Mouse (Mus musculus): ENCODE results near the gene Runx1. TPM values are rescaled to one million over a fixed set of nuclear protein-coding genes. Genes with fewer than 3 reads are reported as not detected.

Runx1 gene
- polyA plus RNA-seq, 1 experiment from 2014 or later: 9.1 TPM

GRCm38 (mm10) chr16:92644718-92645422, 181.1 kb downstream of the Runx1 start:
- Histone ChIP-seq H3K36me3 (ENCODE audit: insufficient read depth, low read length) (no peaks in the 10 kb centered on the region), H3K4me1 (ENCODE audit: insufficient read depth, low read depth, low read length) (peaks cover 10% of the 10 kb centered on the region; the same call in 1 of the 2 replicates), H3K4me2 (replicated peaks; ENCODE audit: low read depth, low read length) (no peak overlapping the region), H3K27ac (ENCODE audit: low read length) (peak overlapping the region; percentile 86), H3K4me3 (ENCODE audit: low read depth, low read length) (no peak overlapping the region), H3K27me3 (replicated peaks; ENCODE audit: insufficient read depth, low read length) (no peaks in the 10 kb centered on the region), H3K9me3 (ENCODE audit: low read length) (no peaks in the 10 kb centered on the region), H3K9ac (replicated peaks; ENCODE audit: low read depth) (no peak overlapping the region)
- ATAC-seq (peak; percentile 71), DNase-seq (ENCODE audit: low spot score) (peak; percentile 75)
- WGBS: 33% methylated on average over 15 of the region's 15 CpGs
- TF ChIP-seq CTCF (IDR thresholded peaks at IDR 0.05) (no peak), EP300 (IDR thresholded peaks at IDR 0.05) (no peak; the same call in 1 of the 2 replicates)

DNA sequence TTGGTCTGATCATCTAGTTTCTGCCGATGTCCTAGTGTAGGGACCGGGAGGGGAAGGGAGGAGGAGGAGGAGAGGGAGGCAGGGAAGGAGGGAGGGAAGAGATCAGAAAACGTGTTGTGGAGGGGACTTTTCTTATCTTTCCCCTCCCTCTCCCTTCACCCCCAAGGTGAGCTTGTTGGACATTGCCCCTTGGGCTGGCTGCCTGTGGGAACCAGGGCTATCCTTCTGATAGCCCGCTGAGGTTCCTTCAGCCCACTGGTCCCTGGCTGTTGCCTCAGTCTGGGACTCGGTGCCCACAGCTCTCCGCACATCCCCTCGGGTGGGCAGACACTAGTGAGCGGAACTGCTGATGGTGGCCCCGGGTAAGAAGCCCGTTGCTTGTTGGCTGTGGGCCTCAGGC, 181.6 kb downstream of the Runx1 start:
- no peaks in the 10 kb centered on the region for H3K9me3 ChIP-seq (ENCODE audit: low read length)
- ATAC-seq (no peak; the same call in 1 of the 2 replicates), DNase-seq (ENCODE audit: low spot score) (no peak)
- WGBS: 45% methylated on average over 10 of the region's 10 CpGs
- no peaks in the 10 kb centered on the region for H3K27me3 ChIP-seq (replicated peaks; ENCODE audit: insufficient read depth, low read length)
- H3K27ac ChIP-seq (ENCODE audit: low read length): peak overlapping the region; percentile 86
- no peak overlapping the region for H3K4me3 ChIP-seq (ENCODE audit: low read depth, low read length)
- TF ChIP-seq CTCF (IDR thresholded peaks at IDR 0.05): no peak
- TF ChIP-seq EP300 (IDR thresholded peaks at IDR 0.05): no peak
- H3K36me3 ChIP-seq (ENCODE audit: insufficient read depth, low read length): no peaks in the 10 kb centered on the region
- peaks cover 10% of the 10 kb centered on the region; the same call in 1 of the 2 replicates for H3K4me1 ChIP-seq (ENCODE audit: insufficient read depth, low read depth, low read length)
- H3K9ac ChIP-seq (replicated peaks; ENCODE audit: low read depth): no peak overlapping the region
- H3K4me2 ChIP-seq (replicated peaks; ENCODE audit: low read depth, low read length): no peak overlapping the region

DNA sequence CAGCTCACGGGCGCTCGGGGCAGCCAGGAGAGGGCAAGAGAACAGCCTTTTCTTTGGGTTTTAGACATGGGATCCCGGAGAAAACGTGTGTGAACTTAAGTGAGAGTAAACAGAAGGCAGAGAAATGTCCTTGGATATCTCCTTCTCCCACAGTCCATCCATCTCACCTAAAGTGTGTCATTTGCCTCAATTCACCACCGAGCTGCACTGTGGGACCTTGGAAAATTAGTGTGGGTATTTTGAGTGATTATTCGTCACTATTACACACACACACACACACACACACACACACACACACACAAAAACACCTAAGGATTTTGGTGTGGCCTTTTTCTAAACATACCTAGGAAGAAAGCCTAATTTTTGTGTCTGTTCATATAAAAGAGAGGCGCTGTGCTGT, 183.7 kb downstream of the Runx1 start:
- Histone ChIP-seq H3K27me3 (replicated peaks; ENCODE audit: insufficient read depth, low read length) (no peaks in the 10 kb centered on the region), H3K27ac (ENCODE audit: low read length) (no peak overlapping the region), H3K9me3 (ENCODE audit: low read length) (no peaks in the 10 kb centered on the region), H3K36me3 (ENCODE audit: insufficient read depth, low read length) (no peaks in the 10 kb centered on the region), H3K4me3 (ENCODE audit: low read depth, low read length) (no peak overlapping the region), H3K4me1 (ENCODE audit: insufficient read depth, low read depth, low read length) (peaks cover 10% of the 10 kb centered on the region; the same call in 1 of the 2 replicates), H3K4me2 (replicated peaks; ENCODE audit: low read depth, low read length) (no peak overlapping the region), H3K9ac (replicated peaks; ENCODE audit: low read depth) (no peak overlapping the region)
- TF ChIP-seq CTCF (IDR thresholded peaks at IDR 0.05) (peak; percentile 25; the same call in 1 of the 2 replicates), EP300 (IDR thresholded peaks at IDR 0.05) (no peak)
- no peak for DNase-seq (ENCODE audit: low spot score)
- WGBS: 73% methylated on average over 8 of the region's 8 CpGs
- ATAC-seq: no peak

DNA sequence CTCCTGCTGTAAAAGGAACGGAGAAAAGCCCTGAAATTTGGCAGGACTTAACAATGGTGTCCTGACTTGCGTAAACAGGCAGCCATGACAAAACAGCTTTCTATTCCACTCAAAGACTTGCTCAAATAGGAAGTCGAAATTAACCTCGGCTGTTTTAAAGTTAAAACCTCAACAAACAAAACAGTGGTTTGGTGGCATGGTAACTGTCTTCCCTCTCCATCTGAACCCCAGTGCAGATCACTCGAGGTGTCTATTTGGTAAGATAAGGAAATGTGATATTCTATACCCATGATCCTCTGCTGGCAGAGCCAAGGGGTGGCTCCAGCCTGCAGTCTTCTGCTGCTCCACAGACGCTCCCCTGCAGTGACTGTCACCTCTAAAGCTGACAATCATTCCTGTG, 184.9 kb downstream of the Runx1 start:
- H3K9ac ChIP-seq (replicated peaks; ENCODE audit: low read depth): no peak overlapping the region
- no peak overlapping the region for H3K4me2 ChIP-seq (replicated peaks; ENCODE audit: low read depth, low read length)
- 43% methylated on average over 6 of the region's 6 CpGs for WGBS
- H3K4me1 ChIP-seq (ENCODE audit: insufficient read depth, low read depth, low read length): peaks cover 10% of the 10 kb centered on the region; the same call in 1 of the 2 replicates
- no peak for ATAC-seq
- H3K36me3 ChIP-seq (ENCODE audit: insufficient read depth, low read length): no peaks in the 10 kb centered on the region
- H3K27ac ChIP-seq (ENCODE audit: low read length): no peak overlapping the region
- TF ChIP-seq CTCF (IDR thresholded peaks at IDR 0.05): no peak
- no peak for TF ChIP-seq EP300 (IDR thresholded peaks at IDR 0.05)
- no peak overlapping the region for H3K4me3 ChIP-seq (ENCODE audit: low read depth, low read length)
- DNase-seq (ENCODE audit: low spot score): no peak
- H3K9me3 ChIP-seq (ENCODE audit: low read length): no peaks in the 10 kb centered on the region
- no peaks in the 10 kb centered on the region for H3K27me3 ChIP-seq (replicated peaks; ENCODE audit: insufficient read depth, low read length)

DNA sequence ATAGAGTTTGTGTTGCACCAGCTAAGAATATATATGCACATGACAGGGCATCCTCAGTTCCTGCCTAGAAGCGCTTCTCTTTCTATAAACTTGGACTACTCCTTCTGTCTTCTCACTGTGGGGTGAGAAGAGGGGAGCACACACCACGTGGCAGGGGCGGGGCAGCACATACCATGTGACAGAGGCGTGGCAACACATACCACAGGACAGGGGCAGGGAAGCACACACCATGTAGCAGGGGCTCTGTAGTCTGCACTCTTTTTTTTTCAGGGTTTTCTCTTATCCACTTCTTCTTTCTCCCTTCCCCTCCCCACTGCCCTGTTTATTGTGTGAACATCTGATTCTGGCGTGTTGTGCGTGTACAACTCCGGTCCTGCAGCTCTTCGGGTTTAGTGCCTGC, 186.9 kb downstream of the Runx1 start:
- DNase-seq (ENCODE audit: low spot score) (no peak), ATAC-seq (peak; percentile 65)

GRCm38 (mm10) chr16:92637033-92637432, 188.9 kb downstream of the Runx1 start:
- no peak overlapping the region for H3K27ac ChIP-seq (ENCODE audit: low read length)

More for the DNA sequence above, 186.9 kb downstream of the Runx1 start:
- 62% methylated on average over 8 of the region's 8 CpGs for WGBS
- Histone ChIP-seq H3K27ac (ENCODE audit: low read length) (no peak overlapping the region), H3K4me2 (replicated peaks; ENCODE audit: low read depth, low read length) (no peak overlapping the region), H3K9me3 (ENCODE audit: low read length) (no peaks in the 10 kb centered on the region), H3K9ac (replicated peaks; ENCODE audit: low read depth) (no peak overlapping the region), H3K4me3 (ENCODE audit: low read depth, low read length) (no peak overlapping the region), H3K4me1 (ENCODE audit: insufficient read depth, low read depth, low read length) (peaks cover under 1% of the 10 kb centered on the region; the same call in 1 of the 2 replicates), H3K36me3 (ENCODE audit: insufficient read depth, low read length) (no peaks in the 10 kb centered on the region), H3K27me3 (replicated peaks; ENCODE audit: insufficient read depth, low read length) (no peaks in the 10 kb centered on the region)
- TF ChIP-seq EP300 (IDR thresholded peaks at IDR 0.05) (no peak), CTCF (IDR thresholded peaks at IDR 0.05) (no peak)

More at GRCm38 (mm10) chr16:92637033-92637432, 188.9 kb downstream of the Runx1 start:
- 51% methylated on average over 5 of the region's 5 CpGs for WGBS
- Histone ChIP-seq H3K9ac (replicated peaks; ENCODE audit: low read depth) (no peak overlapping the region), H3K27me3 (replicated peaks; ENCODE audit: insufficient read depth, low read length) (no peaks in the 10 kb centered on the region), H3K4me2 (replicated peaks; ENCODE audit: low read depth, low read length) (no peak overlapping the region), H3K36me3 (ENCODE audit: insufficient read depth, low read length) (no peaks in the 10 kb centered on the region), H3K4me3 (ENCODE audit: low read depth, low read length) (no peak overlapping the region), H3K4me1 (ENCODE audit: insufficient read depth, low read depth, low read length) (peaks cover 4% of the 10 kb centered on the region; the same call in 1 of the 2 replicates), H3K9me3 (ENCODE audit: low read length) (no peaks in the 10 kb centered on the region)
- DNase-seq (ENCODE audit: low spot score) (no peak), ATAC-seq (no peak)
- TF ChIP-seq EP300 (IDR thresholded peaks at IDR 0.05) (no peak), CTCF (IDR thresholded peaks at IDR 0.05) (no peak)
